Mouse (Mus musculus) spleen, postnatal 14 days (tissue): ENCODE results near the gene Epb41l4b.
A peak's percentile ranks its signal among the peaks of the same experiment; 100 is the strongest.

Experiments used
- DNase-seq, 2 experiments: peaks; one replicate each; pipeline ENCODE4 v3.0.0; 2021 to 2022; ENCODE audit warnings: low spot score in 2 of 2

Epb41l4b gene

DNA sequence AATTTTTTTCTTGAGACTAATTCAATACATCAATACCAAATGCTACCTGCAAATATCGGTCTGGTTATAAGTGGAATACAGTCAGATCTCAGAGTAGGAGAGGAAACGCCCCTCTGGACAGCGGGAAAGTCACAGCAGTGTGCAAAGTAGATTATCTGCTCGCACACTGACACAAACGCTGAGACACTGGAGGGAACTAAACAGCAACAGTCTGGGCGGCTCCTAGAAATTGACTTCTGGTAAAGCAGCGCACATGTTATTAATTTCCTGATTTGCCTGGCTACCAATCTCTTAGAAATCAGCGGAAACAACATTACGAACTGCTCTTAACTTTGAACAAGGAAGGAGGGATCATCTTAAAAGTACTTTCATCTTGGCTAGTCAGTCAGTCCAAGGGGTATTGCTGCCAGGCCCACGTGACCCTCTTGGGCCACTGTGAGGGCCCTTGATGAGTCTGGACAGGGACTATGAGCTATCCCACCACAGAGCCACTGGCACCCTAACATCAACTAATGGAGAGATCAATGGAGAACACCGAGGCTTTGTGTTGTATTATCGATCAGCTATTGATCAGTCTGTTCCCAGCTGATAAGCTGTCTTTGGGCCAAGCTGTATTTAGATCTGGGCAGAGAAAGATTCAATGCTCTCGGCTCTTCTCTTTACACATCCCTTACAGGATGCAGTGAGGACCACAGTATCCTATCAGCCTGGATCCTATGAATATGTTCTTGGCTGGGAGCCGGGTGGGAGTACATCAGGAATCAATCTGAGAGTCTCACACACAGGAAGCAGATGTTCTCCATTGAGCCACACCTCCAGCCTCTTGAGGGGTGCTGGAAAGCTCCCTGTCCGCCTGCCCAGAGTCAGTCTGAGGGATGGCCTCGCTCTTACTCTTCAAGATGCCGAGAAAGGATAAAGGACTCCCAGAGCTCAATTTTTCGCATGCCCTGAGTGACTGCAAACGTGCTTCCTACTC lies 28.3 kb downstream of the Epb41l4b start:
- DNase-seq, result no peak

DNA sequence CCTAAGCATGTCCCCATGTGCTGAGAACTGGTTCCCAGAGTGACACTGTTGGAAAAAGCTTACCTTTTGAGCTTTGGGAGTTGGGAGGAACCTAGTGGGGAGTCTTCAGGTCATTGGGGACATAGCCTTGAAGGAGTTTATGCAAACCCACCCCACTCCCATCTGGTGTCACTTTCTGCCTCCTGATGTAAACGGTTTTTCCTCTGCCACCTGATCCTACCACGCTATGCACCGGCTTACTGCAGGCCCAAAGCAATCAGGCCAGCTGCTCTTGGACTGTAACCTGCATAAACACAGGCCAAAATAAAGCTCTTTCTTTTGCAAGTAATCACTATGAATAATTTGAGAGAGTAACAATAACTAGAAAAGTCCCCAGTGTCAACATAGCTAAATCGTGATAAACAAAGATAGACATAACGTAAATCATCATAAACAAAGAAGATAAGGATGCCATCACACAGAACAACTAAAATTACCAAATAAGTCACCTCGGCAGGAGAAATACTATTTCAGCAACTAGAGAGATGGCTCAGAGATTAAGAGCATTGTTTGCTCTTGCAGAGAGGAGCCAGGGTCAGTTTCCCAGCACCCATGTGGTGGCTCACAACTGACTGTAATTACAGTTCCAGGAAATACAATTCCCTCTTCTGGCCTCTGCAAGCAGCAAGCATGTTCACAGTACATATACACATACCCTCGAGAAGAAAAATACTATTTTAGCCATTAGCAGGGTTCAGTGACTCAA lies 29.6 kb downstream of the Epb41l4b start:
- no peak for DNase-seq

- DNase-seq, result no peak
Measured at GRCm38 (mm10) chr4:57111992-57112540, 31.2 kb downstream of the Epb41l4b start.

- no peak for DNase-seq
Measured at GRCm38 (mm10) chr4:57111411-57111810, 31.8 kb downstream of the Epb41l4b start.

- no peak for DNase-seq
Measured at GRCm38 (mm10) chr4:57109543-57109942, 33.7 kb downstream of the Epb41l4b start.

DNA sequence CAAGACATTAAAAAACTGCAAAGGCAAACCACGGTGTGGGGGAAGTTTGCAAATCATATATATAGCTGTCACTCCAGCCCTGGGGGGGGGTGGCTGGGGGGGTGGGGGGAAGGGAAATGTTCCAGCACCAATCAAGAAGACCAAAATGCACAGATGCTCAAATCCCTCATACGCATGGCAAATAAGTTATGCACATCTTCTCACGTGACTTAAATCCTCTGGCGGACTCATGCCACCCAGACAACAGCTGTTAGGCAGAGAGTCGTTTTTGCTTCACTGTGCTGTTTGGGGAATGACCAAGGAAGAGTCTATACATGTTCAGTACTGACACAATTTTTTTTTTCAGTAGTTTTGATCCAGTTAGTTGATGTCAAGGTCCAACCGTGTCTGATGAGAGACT lies 37.9 kb downstream of the Epb41l4b start:
- DNase-seq, result no peak

- no peak for DNase-seq
Measured at GRCm38 (mm10) chr4:57103830-57104229, 39.4 kb downstream of the Epb41l4b start.

DNA sequence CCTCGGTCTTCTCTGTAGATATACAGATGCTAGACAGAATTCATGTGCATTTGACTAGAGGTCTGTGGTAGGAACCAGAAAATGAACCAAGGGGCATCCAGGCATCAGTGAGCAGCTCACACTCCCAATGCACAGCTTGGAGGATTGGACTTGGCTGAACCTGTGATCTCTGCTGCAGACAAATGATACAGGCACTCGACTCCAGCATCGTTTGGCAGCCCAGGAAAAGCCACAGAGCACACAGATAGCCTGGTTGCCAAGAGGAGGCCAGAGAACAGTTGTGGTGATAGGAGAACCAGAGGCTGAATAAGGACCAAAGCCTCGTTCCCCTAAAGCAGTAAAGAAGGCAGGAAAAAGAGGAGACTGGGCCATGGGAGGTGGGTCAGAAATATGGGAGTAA lies 42.1 kb downstream of the Epb41l4b start:
- no peak for DNase-seq

DNA sequence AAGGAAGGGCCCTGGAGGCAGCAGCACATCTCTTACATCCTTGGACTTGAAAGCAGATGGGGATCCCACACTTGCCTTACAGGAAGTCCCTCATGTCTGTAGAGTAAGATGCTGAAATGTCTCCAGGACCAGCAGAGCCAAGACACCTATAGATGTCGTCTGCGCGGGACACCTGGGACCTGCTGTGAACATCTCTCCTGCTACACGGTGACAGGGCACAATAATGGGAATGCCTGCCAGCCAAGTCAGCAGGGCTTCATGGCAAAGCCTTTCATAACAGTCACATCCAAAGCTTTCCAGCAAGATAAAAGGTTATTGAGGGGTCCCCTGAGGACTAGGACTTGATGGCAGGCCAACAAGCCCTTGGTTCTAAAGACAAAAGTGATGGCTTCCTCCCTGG lies 45.8 kb downstream of the Epb41l4b start:
- no peak for DNase-seq

DNA sequence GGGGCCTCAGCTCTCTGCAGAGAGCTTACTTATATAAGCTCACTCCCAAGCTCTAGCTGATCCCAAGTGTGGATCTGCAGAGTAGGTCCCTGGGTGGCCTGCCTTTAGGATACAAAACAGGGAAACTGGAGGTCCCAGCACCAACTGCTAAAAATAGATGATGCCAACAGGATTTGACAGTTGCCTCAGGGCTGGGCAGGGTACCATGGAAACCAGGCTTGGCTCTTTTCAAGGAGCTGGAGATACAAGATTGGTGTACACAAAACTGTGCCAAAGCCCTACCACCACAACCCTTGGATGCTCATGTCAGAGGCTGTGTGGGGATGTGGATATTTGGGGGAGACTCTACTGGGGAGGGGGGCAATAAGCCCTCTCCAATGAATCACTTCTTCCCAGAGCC lies 47.7 kb downstream of the Epb41l4b start:
- no peak for DNase-seq

- peak; percentile 29 to 51 for DNase-seq
Measured at GRCm38 (mm10) chr4:57091363-57091762, 51.9 kb downstream of the Epb41l4b start.

DNA sequence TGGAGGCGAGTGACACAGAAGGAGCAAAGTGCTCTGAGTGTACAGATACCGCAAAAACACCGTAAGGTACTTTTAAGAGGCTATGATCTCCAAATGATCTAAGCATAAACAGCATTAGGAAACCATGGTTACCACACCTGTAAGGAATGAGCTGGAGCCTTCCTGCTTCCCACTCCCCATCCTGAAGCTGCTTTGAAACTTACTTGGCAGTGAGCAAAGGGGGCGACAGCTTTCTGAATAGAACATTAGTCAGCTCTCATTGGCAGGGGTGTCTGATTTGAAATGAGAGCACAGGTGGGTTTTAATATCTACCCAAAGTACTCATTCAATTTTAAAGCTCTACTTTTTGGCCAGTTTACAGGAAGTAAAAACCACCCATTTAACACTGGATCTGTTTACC lies 54.9 kb downstream of the Epb41l4b start:
- DNase-seq, result no peak

DNA sequence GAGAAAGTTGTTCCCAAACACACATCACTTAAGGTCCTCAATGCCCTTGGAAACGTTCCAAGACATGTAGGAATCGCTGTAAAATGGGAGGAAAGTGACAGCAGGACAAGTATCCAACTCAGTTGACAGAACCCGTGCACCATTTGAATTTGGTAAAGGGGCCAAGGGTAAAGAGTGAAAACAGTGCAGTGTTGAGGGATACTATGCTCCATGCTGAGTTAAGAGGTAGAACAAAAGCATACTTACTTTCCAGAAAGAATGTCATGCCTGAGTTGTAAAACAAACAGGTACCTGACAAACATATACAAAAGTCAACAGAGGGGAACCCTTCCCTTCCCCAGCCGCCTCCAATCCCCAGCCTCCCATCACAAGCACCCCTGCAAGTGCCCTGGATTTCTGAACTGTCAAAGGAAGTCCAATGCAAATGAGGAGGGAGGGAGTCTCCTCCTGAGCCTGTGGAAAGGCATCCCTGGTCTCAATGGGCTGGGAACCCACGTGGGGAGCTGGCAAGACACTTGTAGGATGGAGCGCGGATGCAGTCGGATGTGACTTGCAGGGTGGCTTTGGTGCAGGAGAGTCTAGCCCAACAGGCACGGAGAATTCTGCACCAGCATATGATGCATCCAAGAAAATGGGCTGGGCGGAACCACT lies 57.4 kb downstream of the Epb41l4b start:
- no peak for DNase-seq

GRCm38 (mm10) chr4:57083653-57084052 lies 59.6 kb downstream of the Epb41l4b start:
- DNase-seq, result no peak

GRCm38 (mm10) chr4:57082775-57083428 lies 60.3 kb downstream of the Epb41l4b start:
- no peak for DNase-seq

DNA sequence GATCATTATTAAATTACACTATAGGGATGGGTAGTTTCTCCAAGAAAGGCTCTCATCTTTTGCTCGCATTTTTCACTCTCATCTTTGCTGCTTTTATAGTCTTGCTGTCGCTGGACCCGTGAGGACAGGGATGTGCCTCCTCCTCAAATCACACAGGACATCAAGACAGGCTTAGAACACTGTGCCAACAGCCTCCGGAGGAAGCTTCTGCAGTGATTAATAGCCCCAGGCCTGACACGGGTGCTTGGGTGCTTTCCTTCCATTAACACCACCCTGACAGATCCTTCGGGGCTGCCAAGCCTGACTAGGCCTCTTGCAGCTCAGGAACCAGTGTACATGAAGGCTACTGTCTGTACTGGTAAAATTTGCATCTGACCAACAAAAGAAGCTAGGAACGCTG lies 61.8 kb downstream of the Epb41l4b start:
- DNase-seq, result no peak

DNA sequence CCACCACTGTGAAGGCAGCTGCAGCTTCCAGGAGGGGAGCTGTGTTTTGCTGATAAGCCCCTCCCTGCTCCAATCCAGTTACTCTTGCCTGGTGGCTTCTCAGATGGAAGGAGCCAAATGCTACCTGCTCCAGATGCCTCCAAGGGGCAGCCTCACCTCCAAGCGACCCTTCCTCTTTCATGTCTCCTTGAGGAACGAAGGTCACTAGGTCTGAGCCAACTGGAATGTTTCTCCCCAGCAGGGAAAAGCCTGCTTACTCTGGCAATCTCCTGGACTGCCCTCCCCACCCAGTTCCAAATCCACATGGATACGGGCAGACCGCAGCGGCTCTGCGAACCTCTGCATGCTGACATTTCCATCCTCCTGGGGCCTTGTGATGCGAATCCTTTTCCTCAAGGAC lies 69.4 kb downstream of the Epb41l4b start:
- no peak for DNase-seq

GRCm38 (mm10) chr4:57073174-57073573 lies 70.1 kb downstream of the Epb41l4b start:
- DNase-seq, result no peak

DNA sequence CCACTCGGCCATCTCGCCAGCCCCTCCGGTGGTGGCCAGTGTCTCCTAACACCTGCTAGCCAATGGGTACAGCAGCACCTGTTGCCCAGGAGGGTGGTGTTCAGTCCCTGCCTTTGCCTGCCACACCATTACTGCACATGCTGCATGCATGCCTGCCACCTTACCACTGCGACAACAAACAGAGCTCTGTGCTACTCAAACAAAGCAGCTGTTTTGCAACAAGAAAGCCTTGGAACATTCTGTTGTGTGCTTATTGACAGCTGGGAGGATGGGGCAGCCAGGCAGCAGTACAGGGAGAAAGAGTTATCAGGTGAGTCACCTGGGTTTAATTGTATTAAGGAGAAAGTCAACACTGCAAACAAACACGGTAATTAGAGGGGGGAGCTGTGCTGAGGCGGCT lies 72.6 kb downstream of the Epb41l4b start:
- no peak for DNase-seq

- no peak for DNase-seq
Measured at GRCm38 (mm10) chr4:57068397-57068796, 74.8 kb downstream of the Epb41l4b start.

- DNase-seq, result no peak
Measured at GRCm38 (mm10) chr4:57067801-57068200, 75.4 kb downstream of the Epb41l4b start.

GRCm38 (mm10) chr4:57066936-57067335 lies 76.3 kb downstream of the Epb41l4b start:
- DNase-seq, result no peak
